Mouse (Mus musculus) liver, postnatal 0 days (tissue): ENCODE results near the gene Tcf3. TPM values are rescaled to one million over a fixed set of nuclear protein-coding genes. Genes with fewer than 3 reads are reported as not detected.

Experiments
- ATAC-seq: fragments of 200-750 bp; cut with Nextera tagmentation; 2 replicates; pipeline ENCODE4 v1.8.0; 2017; ENCODE audit warnings: mild to moderate bottlenecking, moderate library complexity
- DNase-seq: peaks from one replicate; pipeline ENCODE4 v3.0.0-alpha.2; 2016
- H3K27ac ChIP-seq: fragments of 300-500 bp; sonication (generic); 2 replicates; pipeline ENCODE4 v1.5.1; 2014; ENCODE audit warnings: antibody characterized with exemption, moderate library complexity, mild to moderate bottlenecking, low read depth
- H3K27me3 ChIP-seq: fragments of 300-500 bp; sonication (generic); 2 replicates; pipeline ENCODE4 v1.6.1; 2014; ENCODE audit warnings: low read length, control low read depth, mixed read lengths; ENCODE audit not compliant: insufficient read depth
- H3K36me3 ChIP-seq: fragments of 300-500 bp; sonication (generic); replicated peaks from 2 replicates; pipeline ENCODE4 v1.6.1; 2014; ENCODE audit warnings: mild to moderate bottlenecking, control low read depth, low read length, moderate library complexity, mixed read lengths; ENCODE audit not compliant: insufficient read depth
- H3K4me1 ChIP-seq: fragments of 300-500 bp; sonication (generic); 2 replicates; pipeline ENCODE4 v1.6.1; 2014; ENCODE audit warnings: antibody characterized with exemption, mild to moderate bottlenecking, control low read depth; ENCODE audit not compliant: insufficient read depth
- H3K4me2 ChIP-seq: fragments of 300-500 bp; sonication (generic); 2 replicates; pipeline ENCODE4 v1.6.1; 2014; ENCODE audit warnings: low read depth, mild to moderate bottlenecking, low read length, moderate library complexity, mixed read lengths
- H3K4me3 ChIP-seq: fragments of 300-500 bp; sonication (generic); 2 replicates; pipeline ENCODE4 v1.5.1; 2014; ENCODE audit warnings: low read depth, low read length
- H3K9ac ChIP-seq: fragments of 300-500 bp; sonication (generic); replicated peaks from 2 replicates; pipeline ENCODE4 v1.6.1; 2014; ENCODE audit warnings: mild to moderate bottlenecking, moderate library complexity
- H3K9me3 ChIP-seq: fragments of 300-500 bp; sonication (generic); 2 replicates; pipeline ENCODE4 v1.6.1; 2016; ENCODE audit warnings: mild to moderate bottlenecking, control low read depth, low read length, mixed read lengths
- CTCF ChIP-seq: sonication (generic); IDR thresholded peaks from 2 replicates; pipeline ENCODE4 v1.5.1; 2016; ENCODE audit warnings: antibody characterized with exemption, low read depth
- EP300 ChIP-seq: IDR thresholded peaks from 2 replicates; pipeline ENCODE4 v1.6.1; 2016; ENCODE audit warnings: antibody characterized with exemption, low read depth, mild to moderate bottlenecking
- WGBS: fragments of 180-500 bp; shearing (Covaris S2); extraction: QIAGEN DNeasy Blood & Tissue Kit; methylation state at CpG from one replicate; pipeline ENCODE4 v1.1.7; 2014; ENCODE audit not compliant: insufficient replicate concordance; 5-methylcytosine and 5-hydroxymethylcytosine counted together
- microRNA-seq: library from miRNA; unstranded; fragments of <30 nt; microRNA quantifications from one replicate; pipeline ENCODE4, GENCODE M21; 2016
- polyA plus RNA-seq: library from polyadenylated mRNA; unstranded; fragments of >200 nt; fragmentation: Nextera tagmentation; extraction: Ambion mirVana; gene quantifications from 2 replicates; pipeline ENCODE4 v1.2.1, GENCODE M21; 2015

The Tcf3 gene
- polyA plus RNA-seq, 1 experiment from 2014 or later = 28.2 TPM

- ATAC-seq (no peak), DNase-seq (no peak)
- no peaks in the 10 kb centered on the region for H3K36me3 ChIP-seq
- no peak overlapping the region for H3K27ac ChIP-seq
- no peak overlapping the region for H3K4me2 ChIP-seq
- TF ChIP-seq CTCF (peak; percentile 55), EP300 (no peak)
- no peaks in the 10 kb centered on the region for H3K9me3 ChIP-seq
- no peak overlapping the region for H3K4me3 ChIP-seq
- H3K4me1 ChIP-seq = no peaks in the 10 kb centered on the region; the same call in 1 of the 2 replicates
- no peak overlapping the region for H3K9ac ChIP-seq
- WGBS = 70% methylated on average over 21 of the region's 21 CpGs
- H3K27me3 ChIP-seq = peaks cover 7% of the 10 kb centered on the region; the same call in 1 of the 2 replicates
Measured at GRCm38 (mm10) chr10:80369995-80370747, 63.3 kb downstream of the Tcf3 start.

GRCm38 (mm10) chr10:80368392-80368791 is 65.1 kb downstream of the Tcf3 start:
- no peak overlapping the region for H3K9ac ChIP-seq
- no peaks in the 10 kb centered on the region for H3K9me3 ChIP-seq
- H3K36me3 ChIP-seq = no peaks in the 10 kb centered on the region
- H3K27me3 ChIP-seq = peaks cover 19% of the 10 kb centered on the region
- ATAC-seq (no peak), DNase-seq (no peak)
- no peak overlapping the region for H3K4me3 ChIP-seq
- no peak overlapping the region for H3K4me2 ChIP-seq
- no peak overlapping the region for H3K27ac ChIP-seq
- no peaks in the 10 kb centered on the region; the same call in 1 of the 2 replicates for H3K4me1 ChIP-seq
- WGBS = 81% methylated on average over 6 of the region's 6 CpGs
- TF ChIP-seq CTCF = no peak

GRCm38 (mm10) chr10:80367954-80368353 is 65.5 kb downstream of the Tcf3 start:
- WGBS = 56% methylated on average over 5 of the region's 5 CpGs
- no peaks in the 10 kb centered on the region for H3K36me3 ChIP-seq
- H3K9ac ChIP-seq = no peak overlapping the region
- no peak overlapping the region for H3K27ac ChIP-seq
- peaks cover 20% of the 10 kb centered on the region for H3K27me3 ChIP-seq
- ATAC-seq (no peak), DNase-seq (no peak)
- H3K4me1 ChIP-seq = no peaks in the 10 kb centered on the region; the same call in 1 of the 2 replicates
- no peak for TF ChIP-seq CTCF
- no peak for TF ChIP-seq EP300
- no peak overlapping the region for H3K4me2 ChIP-seq
- no peak overlapping the region for H3K4me3 ChIP-seq
- no peaks in the 10 kb centered on the region for H3K9me3 ChIP-seq

- ATAC-seq = no peak
- peaks cover 16% of the 10 kb centered on the region; the same call in 1 of the 2 replicates for H3K27me3 ChIP-seq
Measured at GRCm38 (mm10) chr10:80365736-80366135, 67.7 kb downstream of the Tcf3 start.

GRCm38 (mm10) chr10:80363734-80364133 is 69.7 kb downstream of the Tcf3 start:
- no peak overlapping the region for H3K9ac ChIP-seq
- WGBS = 52% methylated on average over 6 of the region's 6 CpGs
- ATAC-seq (no peak), DNase-seq (no peak)
- peaks cover 29% of the 10 kb centered on the region; the same call in 1 of the 2 replicates for H3K27me3 ChIP-seq
- H3K4me2 ChIP-seq = no peak overlapping the region
- no peak overlapping the region for H3K27ac ChIP-seq
- H3K9me3 ChIP-seq = no peaks in the 10 kb centered on the region
- H3K36me3 ChIP-seq = no peaks in the 10 kb centered on the region
- no peaks in the 10 kb centered on the region for H3K4me1 ChIP-seq
- no peak overlapping the region for H3K4me3 ChIP-seq
- TF ChIP-seq CTCF (no peak), EP300 (no peak)

More at GRCm38 (mm10) chr10:80365736-80366135, 67.7 kb downstream of the Tcf3 start:
- no peak overlapping the region for H3K9ac ChIP-seq
- DNase-seq = no peak
- no peak overlapping the region for H3K4me3 ChIP-seq
- no peak overlapping the region for H3K27ac ChIP-seq
- no peaks in the 10 kb centered on the region for H3K4me1 ChIP-seq
- TF ChIP-seq EP300 = no peak
- TF ChIP-seq CTCF = no peak
- 60% methylated on average over 6 of the region's 6 CpGs for WGBS
- H3K36me3 ChIP-seq = no peaks in the 10 kb centered on the region
- H3K9me3 ChIP-seq = no peaks in the 10 kb centered on the region
- H3K4me2 ChIP-seq = no peak overlapping the region

Small RNA genes within 50 kb of the gene (microRNA-seq; reads per million reads assigned to microRNA genes)
- not detected for gene Gm22721

Other genes with a start within 250 kb of the Tcf3 start
- 9.8 and 13.3 TPM in 2 replicates for gene Mum1, start 207.2 kb downstream of the Tcf3 start, polyA plus RNA-seq
- 313 and 321 TPM in 2 replicates for gene Ndufs7, start 184.5 kb downstream of the Tcf3 start, polyA plus RNA-seq
- gene Gamt, start 172.6 kb downstream of the Tcf3 start, polyA plus RNA-seq = 93.9 and 101 TPM in 2 replicates
- 19.5 and 21.8 TPM in 2 replicates for gene Dazap1, start 172.2 kb downstream of the Tcf3 start, polyA plus RNA-seq
- 453 and 466 TPM in 2 replicates for gene Rps15, start 141.2 kb downstream of the Tcf3 start, polyA plus RNA-seq
- gene Apc2, start 137.7 kb downstream of the Tcf3 start, polyA plus RNA-seq = 0.05 and 0.20 TPM in 2 replicates
- 25.5 and 27.4 TPM in 2 replicates for gene 2310011J03Rik, start 113.1 kb downstream of the Tcf3 start, polyA plus RNA-seq
- gene Pcsk4, start 104.1 kb downstream of the Tcf3 start, polyA plus RNA-seq = 5.6 TPM in 2 replicates
- 167 and 174 TPM in 2 replicates for gene Reep6, start 103.7 kb downstream of the Tcf3 start, polyA plus RNA-seq
- 1.5 and 1.8 TPM in 2 replicates for gene Adamtsl5, start 85.2 kb downstream of the Tcf3 start, polyA plus RNA-seq
- gene Plk5, start 77.2 kb downstream of the Tcf3 start, polyA plus RNA-seq = 0.08 and 0.20 TPM in 2 replicates
- gene Mex3d, start 46.0 kb downstream of the Tcf3 start, polyA plus RNA-seq = 0.72 and 0.99 TPM in 2 replicates
- gene Mbd3, start 34.1 kb downstream of the Tcf3 start, polyA plus RNA-seq = 33.4 and 33.5 TPM in 2 replicates
- gene Uqcr11, start 26.8 kb downstream of the Tcf3 start, polyA plus RNA-seq = 753 and 771 TPM in 2 replicates
- not detected in 2 replicates for gene Onecut3, start 61.2 kb upstream of the Tcf3 start, polyA plus RNA-seq
- not detected in 2 replicates for gene Atp8b3, start 105.5 kb upstream of the Tcf3 start, polyA plus RNA-seq
- gene Rexo1, start 127.9 kb upstream of the Tcf3 start, polyA plus RNA-seq = 7.4 and 8.1 TPM in 2 replicates
- 6.1 and 6.5 TPM in 2 replicates for gene Klf16, start 143.7 kb upstream of the Tcf3 start, polyA plus RNA-seq
- gene Abhd17a, start 156.7 kb upstream of the Tcf3 start, polyA plus RNA-seq = 50.2 and 59.3 TPM in 2 replicates
- 27.5 and 29.2 TPM in 2 replicates for gene Scamp4, start 169.2 kb upstream of the Tcf3 start, polyA plus RNA-seq
- 2.1 and 2.6 TPM in 2 replicates for gene Adat3, start 169.2 kb upstream of the Tcf3 start, polyA plus RNA-seq
- gene Gm49322, start 172.4 kb upstream of the Tcf3 start, polyA plus RNA-seq = 0.20 and 0.52 TPM in 2 replicates
- 41.4 and 45.8 TPM in 2 replicates for gene Csnk1g2, start 189.2 kb upstream of the Tcf3 start, polyA plus RNA-seq
- gene Btbd2, start 223.4 kb upstream of the Tcf3 start, polyA plus RNA-seq = 10.7 and 11.5 TPM in 2 replicates
- gene Mknk2, start 244.5 kb upstream of the Tcf3 start, polyA plus RNA-seq = 45.8 and 46.1 TPM in 2 replicates